Mouse (Mus musculus) ES-E14 (cell line): ENCODE results near the gene Msrb3. TPM values are rescaled to one million over a fixed set of nuclear protein-coding genes. Genes with fewer than 3 reads are reported as not detected.
"Not testable (repeated sequence)": the region's sequence is repeated elsewhere in the genome, so short reads cannot be mapped to it uniquely, and the experiment has no call there.

Experiments used
- DNase-seq: peaks from one replicate; pipeline ENCODE4 v3.0.0-alpha.2; 2013; ENCODE audit warnings: low read depth, low spot score
- H3K27ac ChIP-seq: 2 replicates; pipeline ENCODE4 v1.5.1; 2012; ENCODE audit warnings: low read depth, mild to moderate bottlenecking, low read length, moderate library complexity, mixed read lengths; ENCODE audit not compliant: poor library complexity, insufficient read depth, severe bottlenecking
- H3K36me3 ChIP-seq: 2 replicates; pipeline ENCODE4 v1.6.1; 2012; ENCODE audit warnings: mild to moderate bottlenecking, low read length, moderate library complexity, mixed read lengths; ENCODE audit not compliant: control insufficient read depth, poor library complexity, insufficient read depth, severe bottlenecking
- H3K4me1 ChIP-seq, 2 experiments: fragments of 150-350 bp in 1 of 2; sonication (generic) in 1 of 2; 2 replicates each; pipeline ENCODE4 v1.6.1; 2012; ENCODE audit warnings: low read length in 2 of 2, mild to moderate bottlenecking in 1 of 2, mixed read lengths in 1 of 2; ENCODE audit not compliant: control insufficient read depth in 2 of 2, insufficient read depth in 2 of 2, poor library complexity in 1 of 2
- H3K4me3 ChIP-seq, 2 experiments: fragments of 150-350 bp in 1 of 2; sonication (generic) in 1 of 2; 2 replicates each; pipeline ENCODE4 v1.5.1; 2012; ENCODE audit warnings: low read length in 2 of 2, low read depth in 1 of 2, mild to moderate bottlenecking in 1 of 2, mixed read lengths in 1 of 2; ENCODE audit not compliant: insufficient read depth in 1 of 2, poor library complexity in 1 of 2, severe bottlenecking in 1 of 2
- H3K9ac ChIP-seq: 2 replicates; pipeline ENCODE4 v1.6.1; 2012; ENCODE audit warnings: low read depth, mild to moderate bottlenecking, low read length, mixed read lengths; ENCODE audit not compliant: poor library complexity, insufficient read depth, severe bottlenecking
- H3K9me3 ChIP-seq: fragments of 150-350 bp; sonication (generic); 2 replicates; pipeline ENCODE4 v1.6.1; 2012; ENCODE audit warnings: low read depth, mild to moderate bottlenecking, low read length; ENCODE audit not compliant: control insufficient read depth, insufficient read depth
- CHD2 ChIP-seq: IDR thresholded peaks from 2 replicates; pipeline ENCODE4 v1.6.1; 2014; ENCODE audit warnings: mild to moderate bottlenecking, low read depth, low read length, inconsistent platforms
- HCFC1 ChIP-seq: IDR thresholded peaks from 2 replicates; pipeline ENCODE4 v1.6.1; 2012; ENCODE audit warnings: low read length, inconsistent platforms, borderline replicate concordance; ENCODE audit not compliant: insufficient read depth
- MAFK ChIP-seq: IDR thresholded peaks from 2 replicates; pipeline ENCODE4 v1.6.1; 2014; ENCODE audit warnings: mild to moderate bottlenecking, low read depth, low read length, inconsistent platforms; ENCODE audit not compliant: insufficient read depth
- ZC3H11A ChIP-seq: IDR thresholded peaks from 2 replicates; pipeline ENCODE4 v1.6.1; 2012; ENCODE audit warnings: low read depth, mild to moderate bottlenecking, inconsistent platforms, low read length, borderline replicate concordance
- ZNF384 ChIP-seq: IDR thresholded peaks from 2 replicates; pipeline ENCODE4 v1.6.1; 2012; ENCODE audit warnings: low read depth, low read length, inconsistent platforms
- in situ Hi-C, 2 experiments: fragments of 600-800 bp; cut with MboI; formaldehyde crosslinking; loops; one replicate each; pipeline ENCODE4 v1.15.1; 2025; ENCODE audit warnings: low sequenced_read_pairs in 2 of 2, inconsistent platforms in 1 of 2; ENCODE audit not compliant: unreplicated experiment in 2 of 2
- total RNA-seq: library from RNA; depleted of rRNA; stranded (reverse); fragments of 300-350 nt; gene quantifications from 2 replicates; pipeline ENCODE4 v1.2.3, GENCODE M21; 2012

The Msrb3 gene
- total RNA-seq, 1 experiment: 5.7 TPM

- Histone ChIP-seq H3K27ac (no peak overlapping the region), H3K9me3 (no peaks in the 10 kb centered on the region), H3K4me3 (no peak overlapping the region), H3K4me1 (peaks cover 3% of the 10 kb centered on the region in 2 experiments; a peak in 2 of 4 replicates), H3K36me3 (no peaks in the 10 kb centered on the region), H3K9ac (no peak overlapping the region)
- TF ChIP-seq CHD2 (no peak), ZNF384 (no peak)
- in situ Hi-C loops: no loop called here
- no peak for DNase-seq
Observed at GRCm38 (mm10) chr10:120751821-120752261, 147.1 kb downstream of the Msrb3 start.

GRCm38 (mm10) chr10:120751295-120751722 lies 147.6 kb downstream of the Msrb3 start:
- Histone ChIP-seq H3K36me3 (no peaks in the 10 kb centered on the region), H3K9me3 (no peaks in the 10 kb centered on the region), H3K27ac (no peak overlapping the region), H3K4me1 (peaks cover 5 to 6% of the 10 kb centered on the region in 2 experiments), H3K4me3 (no peak overlapping the region), H3K9ac (no peak overlapping the region)
- DNase-seq: no peak
- TF ChIP-seq CHD2 (no peak), HCFC1 (no peak), ZC3H11A (no peak), ZNF384 (no peak)
- in situ Hi-C loops: no loop called here

DNA sequence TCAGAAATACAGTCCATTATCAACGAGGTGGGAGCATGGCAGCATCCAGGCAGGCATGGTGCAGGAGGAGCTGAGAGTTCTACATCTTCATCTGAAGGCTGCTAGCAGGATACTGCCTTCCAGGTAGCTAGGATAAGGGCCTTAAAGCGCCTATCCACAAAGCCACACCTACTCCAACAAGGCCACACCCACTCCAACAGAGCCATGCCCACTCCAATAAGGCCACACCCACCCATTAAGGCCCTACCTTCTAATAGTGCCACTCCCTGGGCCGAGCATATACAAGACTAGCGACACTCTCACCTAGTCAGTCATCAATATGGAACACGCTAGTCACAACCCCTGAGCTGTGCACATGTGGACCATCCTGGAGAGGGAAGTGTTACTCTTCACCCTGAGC lies 149.3 kb downstream of the Msrb3 start:
- H3K4me3 ChIP-seq, DNase-seq, H3K27ac ChIP-seq, H3K9ac ChIP-seq, H3K36me3 ChIP-seq, H3K9me3 ChIP-seq, in situ Hi-C loops: not testable (repeated sequence)
- peaks cover 8 to 13% of the 10 kb centered on the region in 2 experiments for H3K4me1 ChIP-seq

GRCm38 (mm10) chr10:120748156-120748555 lies 150.7 kb downstream of the Msrb3 start:
- no peak overlapping the region for H3K9ac ChIP-seq
- TF ChIP-seq MAFK (no peak), HCFC1 (no peak), ZC3H11A (no peak), ZNF384 (no peak), CHD2 (no peak)
- no peaks in the 10 kb centered on the region for H3K9me3 ChIP-seq
- H3K36me3 ChIP-seq: no peaks in the 10 kb centered on the region
- in situ Hi-C loops: no loop called here
- peaks cover 8 to 17% of the 10 kb centered on the region in 2 experiments for H3K4me1 ChIP-seq
- no peak overlapping the region for H3K27ac ChIP-seq
- no peak for DNase-seq
- H3K4me3 ChIP-seq: no peak overlapping the region

DNA sequence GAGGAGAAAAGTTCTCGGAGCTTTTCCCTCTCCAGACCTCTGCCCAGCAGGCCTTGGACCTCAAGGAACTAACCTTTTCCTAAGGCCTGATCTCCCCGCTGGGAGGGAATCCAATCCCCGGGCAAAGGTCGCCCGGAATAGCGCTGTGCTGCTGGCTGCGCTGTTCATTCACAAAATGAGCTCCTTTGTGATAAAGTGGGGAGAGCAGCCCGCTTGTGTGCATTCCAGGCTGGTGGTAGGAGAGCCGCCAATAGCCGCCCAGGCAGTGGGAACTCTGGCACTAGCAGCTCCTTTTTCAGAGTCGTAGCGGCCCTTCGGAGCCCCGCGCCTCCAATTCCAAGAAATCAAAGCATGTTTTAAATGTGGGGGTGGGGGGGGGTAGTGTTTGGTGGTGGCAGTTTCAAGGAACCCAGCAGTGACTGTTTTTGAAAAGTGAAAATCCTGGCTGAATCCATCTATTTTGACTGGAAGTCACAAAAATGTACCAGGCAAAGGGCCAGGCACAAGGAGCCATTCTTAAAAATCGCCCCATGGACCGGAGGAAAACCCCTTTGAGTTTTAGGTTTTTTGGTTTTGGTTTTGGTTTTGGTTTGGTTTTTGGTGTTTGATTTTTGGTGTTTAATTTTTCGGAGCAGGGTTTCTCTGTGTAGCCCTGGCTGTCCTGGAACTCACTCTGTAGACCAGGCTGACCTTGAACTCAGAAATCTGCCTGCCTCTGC lies 153.6 kb downstream of the Msrb3 start:
- TF ChIP-seq ZNF384 (no peak), MAFK (no peak), ZC3H11A (no peak), CHD2 (no peak), HCFC1 (no peak)
- in situ Hi-C loops: no loop called here
- Histone ChIP-seq H3K9ac (no peak overlapping the region), H3K36me3 (no peaks in the 10 kb centered on the region), H3K9me3 (no peaks in the 10 kb centered on the region), H3K27ac (no peak overlapping the region), H3K4me3 (peak overlapping the region in 1 of 2 experiments; percentile 30; a peak in 3 of 4 replicates), H3K4me1 (peaks cover 8 to 17% of the 10 kb centered on the region in 2 experiments)
- peak; percentile 45 for DNase-seq
